Mouse (Mus musculus) frontal cortex, adult 2 months (tissue): Measurements from ENCODE around the gene Srpx. TPM values are rescaled to one million over a fixed set of nuclear protein-coding genes. Genes with fewer than 3 reads are reported as not detected.

Source experiments
- polyA plus RNA-seq: library from polyadenylated mRNA; depleted of rRNA; stranded (reverse); fragments of >200 nt; gene quantifications from 2 replicates; pipeline ENCODE4 v1.2.3, GENCODE M21; 2012; rRNA removed

The Srpx gene
- polyA plus RNA-seq, 1 experiment = 1.8 TPM

Other genes with a start within 250 kb of the Srpx start
- 0.58 and 0.67 TPM in 2 replicates for gene Sytl5, start 232.1 kb downstream of the Srpx start, polyA plus RNA-seq
- gene Rpgr, start 99.2 kb upstream of the Srpx start, polyA plus RNA-seq = 16.7 and 17.2 TPM in 2 replicates
- not detected in 2 replicates for gene Otc, start 134.6 kb upstream of the Srpx start, polyA plus RNA-seq